Mouse (Mus musculus): Measurements from ENCODE around the gene Arhgef11.

DNA sequence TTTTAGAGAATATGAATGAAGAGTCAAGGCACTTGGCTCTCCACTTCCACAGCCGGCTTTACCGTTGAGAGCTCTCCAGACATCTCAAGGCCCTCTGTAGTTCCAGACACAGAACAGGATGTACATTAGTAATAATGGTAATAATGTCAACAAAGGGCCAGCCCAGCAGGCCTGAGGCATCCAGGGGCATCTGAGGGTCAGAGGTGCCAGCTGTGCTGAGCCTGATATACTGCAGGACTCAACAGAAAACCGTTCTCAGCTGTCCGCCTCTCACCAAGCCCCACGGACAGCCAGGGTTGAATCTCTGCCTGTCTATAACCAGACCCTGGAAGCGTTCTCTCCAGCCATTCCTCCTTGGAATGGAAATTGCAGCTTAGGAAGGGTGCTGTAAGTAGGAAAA is 107.2 kb downstream of the Arhgef11 start:
- TF ChIP-seq CTCF (IDR thresholded peaks at IDR 0.05; ENCODE audit: control insufficient read depth, insufficient read depth, insufficient read length): no peak
- TF ChIP-seq MYOG (IDR thresholded peaks at IDR 0.05; ENCODE audit: control insufficient read depth, extremely low read depth, insufficient read length): no peak
